Mouse (Mus musculus) thymus, postnatal 36 days (tissue): ENCODE results near the gene Ung.
A peak's percentile ranks its signal among the peaks of the same experiment; 100 is the strongest.

Experiments used
- DNase-seq, 2 experiments: peaks; one replicate each; pipeline ENCODE4 v3.0.0; 2022; ENCODE audit warnings: mixed read lengths in 2 of 2

Gene Ung

DNA sequence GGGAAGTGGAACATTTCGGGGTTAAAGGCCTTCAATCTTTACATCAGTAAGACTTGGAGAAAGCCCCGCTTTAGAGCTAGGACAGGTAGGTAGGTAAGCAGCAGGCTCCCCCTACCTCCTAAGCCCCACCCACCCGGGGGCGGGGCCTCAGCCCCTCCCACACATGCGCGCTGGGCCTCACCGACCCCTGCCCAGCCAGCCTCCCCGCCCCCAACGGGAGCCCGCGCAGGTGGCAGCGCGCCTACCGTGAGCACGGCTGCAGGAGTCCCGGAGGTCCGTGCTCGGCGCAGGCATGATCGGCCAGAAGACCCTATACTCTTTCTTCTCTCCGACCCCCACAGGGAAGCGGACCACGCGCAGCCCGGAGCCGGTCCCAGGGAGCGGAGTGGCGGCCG, at the start of gene Ung:
TSS of gene Ung (plus strand) at position 176 of the 395 bp plus-strand sequence.
- peak; percentile 80 to 81 for DNase-seq

DNA sequence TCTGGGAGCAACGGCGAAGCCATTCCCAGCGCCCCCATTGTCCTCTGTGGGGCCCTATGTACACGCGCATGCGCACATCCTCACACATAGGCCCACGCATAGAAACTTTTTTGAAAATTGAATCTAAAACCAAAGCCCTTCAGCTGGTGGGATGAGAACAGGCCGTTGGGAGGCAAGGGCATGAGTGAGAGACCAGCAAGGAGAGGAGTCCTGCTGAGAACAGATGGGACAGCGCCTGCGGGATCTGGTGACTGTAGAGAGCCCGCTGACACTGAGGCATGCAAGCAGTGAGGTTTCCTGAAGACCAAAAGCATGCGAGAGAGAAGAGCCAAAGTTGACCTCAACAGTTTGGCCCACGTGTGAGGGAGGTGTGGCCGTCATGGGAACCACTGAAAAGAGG, 44.7 kb upstream of the Ung start:
- DNase-seq: no peak

DNA sequence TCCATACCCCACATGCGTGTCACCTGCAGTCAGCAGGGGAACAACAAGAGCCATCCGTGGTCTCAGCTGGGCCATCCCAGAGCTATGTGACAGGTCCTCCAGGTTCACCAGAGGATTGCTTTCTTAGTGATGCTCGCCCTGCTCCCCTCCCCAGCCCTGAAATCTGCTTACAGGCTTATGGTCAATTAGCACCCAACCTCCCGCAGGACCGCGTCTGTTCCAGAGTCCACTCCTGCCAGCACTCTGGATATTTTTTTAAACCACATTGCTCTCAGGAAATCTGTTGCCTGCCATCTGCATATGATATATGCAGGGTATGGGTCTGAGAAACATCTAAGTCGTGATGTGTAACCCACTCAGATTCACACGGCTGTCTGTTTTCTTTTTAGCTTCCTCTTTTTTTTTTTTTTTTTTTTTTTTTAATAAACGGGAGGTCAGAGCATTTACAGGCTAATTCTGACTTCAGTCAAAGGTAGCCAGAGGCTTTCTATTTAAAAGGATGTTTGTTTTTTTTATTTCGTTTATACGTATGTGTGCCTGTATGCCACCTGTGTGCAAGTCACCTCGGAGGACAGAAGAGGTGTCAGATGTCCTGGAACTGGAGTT, 42.2 kb upstream of the Ung start:
- no peak for DNase-seq

DNA sequence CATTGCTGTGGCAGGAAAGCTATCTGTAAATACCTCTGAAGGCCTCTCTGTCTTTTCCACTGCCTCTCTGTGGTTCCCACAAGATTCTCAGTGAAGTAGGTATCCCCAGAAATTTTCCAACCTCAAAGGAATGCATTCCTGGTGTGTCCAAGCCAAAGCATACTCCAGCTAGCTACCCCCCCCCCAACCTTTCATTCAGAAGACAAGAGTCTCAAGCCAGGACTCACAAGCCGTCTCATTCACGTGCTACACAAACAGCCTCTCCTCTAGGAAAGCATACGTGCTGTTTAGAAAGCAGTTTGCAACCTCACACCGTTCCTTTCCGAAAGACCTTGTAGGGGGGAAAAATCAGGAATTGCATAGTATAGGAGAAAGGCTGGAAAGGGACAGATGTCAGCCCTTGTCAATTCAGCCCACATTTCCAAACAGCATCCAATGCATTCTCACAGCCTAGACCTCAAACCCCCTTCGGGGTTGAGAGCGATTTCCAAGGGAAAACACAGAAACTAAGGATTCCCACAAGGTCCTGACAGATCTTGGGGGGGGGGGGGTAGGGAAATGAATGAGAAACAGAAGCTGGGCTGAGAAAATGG, 39.7 kb upstream of the Ung start:
- DNase-seq: no peak

DNA sequence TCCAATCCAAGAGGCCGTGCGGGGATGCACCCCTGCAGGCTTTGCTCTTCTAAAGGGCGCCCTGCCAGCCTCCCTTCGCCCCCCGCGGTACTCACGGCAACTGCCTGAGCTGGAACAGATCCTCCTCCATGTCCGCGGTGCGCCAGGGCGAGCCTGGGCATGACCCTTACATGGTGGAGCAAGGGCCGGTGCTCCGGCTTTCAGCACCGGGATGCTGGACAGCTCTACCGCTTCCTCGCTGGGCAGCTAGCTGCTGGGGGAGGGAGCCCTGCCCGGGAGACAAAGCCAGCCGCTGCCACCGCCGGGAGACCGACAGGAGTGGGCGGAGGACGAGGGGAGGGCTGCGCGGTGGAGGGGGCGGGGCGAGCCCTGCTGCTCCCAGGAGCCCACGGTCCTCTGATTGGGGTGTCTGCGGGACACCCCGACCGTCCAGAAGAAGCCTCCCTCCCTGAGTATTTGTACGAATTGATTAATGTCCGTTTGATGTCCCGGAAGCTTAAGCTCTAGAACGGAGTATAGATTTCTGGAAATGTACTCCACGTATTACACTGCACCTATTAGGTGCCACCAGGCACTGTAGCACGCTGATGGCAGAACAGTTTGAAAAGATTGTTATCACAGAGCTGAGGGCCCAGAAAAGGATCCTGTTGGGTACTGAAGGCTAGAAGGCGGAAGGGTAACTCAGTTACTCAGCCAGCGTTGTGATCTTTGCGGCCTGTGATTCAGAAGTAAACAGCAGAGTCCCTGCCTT, 39.0 kb upstream of the Ung start, which contains the start of gene Svop:
TSS of gene Svop (minus strand) at position 514 of the 751 bp plus-strand sequence.
- DNase-seq: peak; percentile 27 to 48

DNA sequence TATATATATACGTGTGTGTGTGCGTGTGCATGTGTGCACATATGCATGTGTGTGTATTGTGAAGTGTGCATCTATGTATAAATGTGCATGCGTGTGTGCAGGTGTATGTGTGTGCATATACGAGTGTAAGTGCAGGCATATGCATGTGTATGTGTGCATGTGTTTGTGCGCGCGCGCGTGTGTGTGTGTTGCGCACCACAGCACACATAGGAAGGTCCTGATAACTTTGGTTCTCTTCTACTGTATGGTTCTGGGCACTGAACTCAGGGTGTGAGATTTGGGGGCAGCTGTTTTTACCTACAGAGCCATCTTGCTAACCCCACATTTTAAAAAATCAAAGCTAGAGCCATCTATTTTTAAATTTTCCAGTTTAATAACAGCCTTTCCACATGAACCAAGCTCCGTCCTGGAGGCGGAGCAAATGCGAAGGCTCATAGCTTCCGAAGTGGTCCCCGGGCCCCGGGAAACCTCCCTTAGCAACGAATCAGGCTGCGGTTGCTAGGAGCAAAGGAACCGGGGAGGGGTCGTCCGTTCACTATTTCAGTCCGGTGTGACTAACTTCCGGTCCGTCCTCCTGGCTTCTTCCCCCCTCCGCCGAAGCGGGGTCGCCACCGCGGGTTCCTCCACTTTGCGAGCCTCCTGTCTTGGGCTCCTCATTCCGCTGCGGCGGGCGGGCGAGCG, 30.3 kb upstream of the Ung start:
- peak; percentile 90 to 93 for DNase-seq

DNA sequence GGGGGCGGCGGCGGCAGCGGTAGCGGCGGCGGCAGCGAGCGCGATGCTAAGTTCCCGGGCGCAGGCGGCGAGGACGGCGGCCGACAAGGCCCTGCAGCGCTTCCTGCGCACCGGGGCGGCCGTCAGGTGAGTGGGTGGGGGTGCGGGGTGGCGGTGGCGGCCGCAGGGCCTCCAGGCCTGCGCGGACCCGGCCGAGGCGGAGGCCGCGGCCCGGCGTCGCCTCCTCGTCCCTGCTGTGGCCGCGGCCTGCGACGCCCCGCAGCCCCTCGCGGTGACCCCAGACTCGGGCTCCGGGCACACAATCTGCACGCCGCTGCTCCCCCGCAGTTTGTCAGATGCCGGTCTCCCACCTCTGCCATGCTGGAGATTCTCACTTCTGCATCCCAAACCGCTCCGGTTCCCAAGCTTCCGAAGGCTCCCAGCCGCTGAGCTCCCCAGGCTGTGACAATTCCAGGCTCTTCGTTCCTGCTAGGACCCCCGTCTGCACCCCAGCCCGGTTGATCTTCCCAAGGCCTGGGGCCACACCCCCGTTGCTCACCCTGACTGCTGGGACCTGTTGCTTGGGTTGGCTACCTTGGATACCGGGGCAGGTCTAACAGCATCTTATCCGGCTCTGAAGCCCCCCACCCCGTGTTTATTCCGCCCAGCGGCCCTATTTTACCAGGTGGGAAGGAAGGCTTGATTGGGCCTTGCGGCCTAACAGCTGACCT, 29.6 kb upstream of the Ung start:
- DNase-seq: no peak

DNA sequence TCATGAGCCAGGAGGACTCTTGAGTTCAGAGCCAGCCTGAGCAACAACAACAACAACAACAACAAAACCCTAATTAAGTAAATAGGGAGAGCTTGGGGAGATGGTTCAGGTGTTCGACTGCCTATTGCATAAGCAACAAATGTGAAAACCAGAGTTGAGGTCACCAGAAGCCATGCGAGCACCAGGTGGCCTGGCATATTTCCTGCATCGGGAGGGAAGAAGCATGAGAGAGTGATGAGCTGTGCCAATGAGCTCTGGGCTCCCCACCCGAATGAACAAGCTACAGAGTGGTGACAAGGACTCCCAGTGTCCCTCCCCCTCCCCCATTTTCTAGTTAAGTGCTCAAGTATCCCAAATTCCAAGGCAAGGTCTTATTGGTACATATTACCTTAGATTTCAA, 28.3 kb upstream of the Ung start:
- no peak for DNase-seq

DNA sequence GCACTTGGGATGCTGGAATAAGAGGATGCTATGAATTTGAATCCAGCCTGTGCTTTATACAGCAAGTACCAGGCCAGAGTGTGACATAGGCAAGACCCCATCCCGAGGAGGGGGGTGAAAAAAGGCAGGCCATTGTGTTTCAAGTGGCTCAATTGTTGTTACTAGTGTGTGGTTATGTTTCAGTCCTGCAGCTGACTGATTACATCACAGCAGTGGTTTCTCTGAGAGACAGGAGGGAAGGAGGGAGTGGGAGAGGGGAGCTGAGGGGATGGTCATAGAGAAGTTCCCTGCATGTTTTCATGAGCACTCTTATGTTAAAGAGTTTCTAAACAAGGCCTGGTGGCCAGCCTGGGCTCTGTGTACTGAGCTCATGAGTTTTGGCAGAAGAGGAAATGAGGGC, 27.4 kb upstream of the Ung start:
- DNase-seq: no peak

DNA sequence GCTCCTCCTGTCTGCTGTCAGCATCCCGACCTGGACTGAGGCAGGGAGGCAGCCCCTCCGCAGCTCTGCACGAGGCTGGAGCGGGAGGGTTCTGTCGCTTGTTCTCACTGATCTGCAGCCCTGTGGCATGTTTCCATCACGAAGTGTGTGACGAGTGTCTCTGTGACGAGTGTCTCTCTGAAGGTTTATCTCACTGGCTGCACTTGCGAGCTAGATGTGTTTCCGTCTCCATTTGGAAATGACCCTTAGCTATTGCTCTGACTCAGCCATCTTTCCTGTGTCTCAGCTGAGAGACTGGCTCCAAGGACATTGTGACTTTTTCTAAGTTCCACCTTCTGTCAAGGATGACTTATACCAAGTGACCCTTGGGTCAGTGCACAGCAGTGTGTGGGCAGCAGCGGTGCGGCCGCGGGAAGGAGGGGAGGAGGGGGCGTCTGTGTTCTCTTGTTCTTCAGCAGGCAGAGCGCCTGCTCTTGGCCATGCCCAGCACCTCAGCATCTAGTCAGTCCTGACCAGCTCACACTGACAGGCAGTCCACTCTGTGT, 23.7 kb upstream of the Ung start:
- no peak for DNase-seq

DNA sequence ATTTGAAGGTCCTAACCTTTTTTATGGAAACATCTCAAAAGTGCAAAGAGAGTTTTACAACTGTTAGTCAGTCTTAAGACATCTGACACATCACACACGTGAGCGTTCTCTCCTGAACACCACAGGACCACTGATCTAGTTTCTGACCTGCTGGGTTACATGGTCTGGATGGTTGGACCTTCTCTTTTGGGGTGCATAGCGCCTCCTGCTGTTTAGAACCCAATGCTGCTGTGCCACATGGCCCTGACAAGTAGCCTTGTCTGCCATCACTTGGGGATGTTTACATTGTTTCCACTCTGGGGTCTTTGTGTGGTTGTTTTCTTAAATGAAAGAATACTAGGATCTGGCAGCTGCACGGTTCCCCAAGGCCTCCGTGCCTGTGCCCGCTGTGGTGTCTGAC, 16.9 kb upstream of the Ung start:
- no peak for DNase-seq

DNA sequence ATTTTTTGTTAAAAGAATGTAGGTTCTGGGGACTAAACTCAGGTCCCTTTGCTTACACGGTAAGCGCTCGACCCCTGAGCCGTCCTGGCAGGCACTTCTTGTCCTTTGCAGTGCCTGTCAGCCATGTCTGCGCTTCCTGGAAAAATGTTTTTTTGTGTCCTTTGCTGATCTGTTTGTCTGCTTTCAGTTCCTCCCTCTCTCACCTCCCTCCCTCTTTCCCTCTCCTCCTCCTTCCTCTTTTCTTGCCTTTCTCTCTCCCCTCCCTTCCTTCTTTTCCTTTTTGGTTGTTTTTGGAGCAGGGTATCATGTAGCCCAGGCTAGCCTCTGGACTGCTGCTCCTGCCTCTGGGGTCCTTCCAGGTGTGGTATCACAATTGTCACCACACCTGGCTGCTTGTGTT, 15.2 kb upstream of the Ung start:
- DNase-seq: no peak

DNA sequence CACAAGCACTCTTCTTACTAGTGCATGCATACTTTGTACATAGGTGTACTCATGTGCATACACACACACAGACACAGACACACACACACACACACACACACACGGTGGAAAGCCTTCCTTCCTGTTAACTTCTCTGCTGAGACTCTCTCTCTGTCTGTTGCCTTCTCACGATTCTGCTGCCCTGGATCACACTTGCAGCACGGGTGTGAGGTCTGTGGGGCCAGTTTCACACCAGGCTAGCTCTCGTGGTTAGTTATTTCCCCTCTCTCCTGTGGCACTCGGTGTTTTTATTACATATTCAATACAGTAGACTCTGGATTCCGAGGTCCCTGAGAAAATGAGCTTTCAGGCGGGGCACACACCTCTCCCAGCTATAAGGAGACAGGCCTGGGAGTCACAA, 13.6 kb upstream of the Ung start:
- DNase-seq: no peak

DNA sequence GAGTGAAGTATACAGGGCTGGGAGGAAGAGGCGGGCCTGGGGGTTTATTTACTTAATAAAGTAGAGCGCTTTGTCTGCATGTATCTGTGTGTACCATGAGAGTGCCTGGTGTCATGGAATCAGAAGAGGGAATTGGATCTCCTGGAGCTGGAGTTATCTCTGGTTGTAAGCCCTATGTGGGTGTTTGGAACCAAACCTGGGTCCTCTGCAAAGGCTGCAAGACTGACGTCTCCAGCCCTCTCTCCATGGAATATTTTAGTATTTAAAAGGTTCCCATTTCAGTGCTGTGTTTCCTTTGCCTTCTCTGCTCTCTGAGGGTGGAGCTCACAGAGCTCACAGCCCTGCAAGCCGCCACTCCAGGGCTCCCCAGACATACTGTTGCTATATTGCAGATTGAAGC, 10.4 kb upstream of the Ung start:
- DNase-seq: no peak

DNA sequence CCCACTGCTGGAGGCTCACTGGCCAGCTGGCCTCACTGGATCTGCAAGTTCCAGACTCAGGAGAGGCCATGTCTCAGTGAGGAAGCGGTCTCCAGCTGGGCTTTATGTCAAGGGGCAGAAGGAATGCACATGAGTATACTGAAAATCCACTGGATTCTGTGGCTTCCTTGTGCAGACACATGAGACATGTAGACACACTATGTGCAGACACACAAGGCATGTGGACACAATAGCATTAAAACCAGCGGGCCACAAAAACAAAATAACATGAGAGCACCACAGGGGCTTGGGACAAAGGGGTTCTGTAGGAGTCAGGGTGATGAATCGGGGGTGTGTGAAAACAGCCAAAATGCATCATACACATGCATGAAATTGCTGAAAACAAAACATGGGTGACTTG, 4.2 kb upstream of the Ung start:
- no peak for DNase-seq

DNA sequence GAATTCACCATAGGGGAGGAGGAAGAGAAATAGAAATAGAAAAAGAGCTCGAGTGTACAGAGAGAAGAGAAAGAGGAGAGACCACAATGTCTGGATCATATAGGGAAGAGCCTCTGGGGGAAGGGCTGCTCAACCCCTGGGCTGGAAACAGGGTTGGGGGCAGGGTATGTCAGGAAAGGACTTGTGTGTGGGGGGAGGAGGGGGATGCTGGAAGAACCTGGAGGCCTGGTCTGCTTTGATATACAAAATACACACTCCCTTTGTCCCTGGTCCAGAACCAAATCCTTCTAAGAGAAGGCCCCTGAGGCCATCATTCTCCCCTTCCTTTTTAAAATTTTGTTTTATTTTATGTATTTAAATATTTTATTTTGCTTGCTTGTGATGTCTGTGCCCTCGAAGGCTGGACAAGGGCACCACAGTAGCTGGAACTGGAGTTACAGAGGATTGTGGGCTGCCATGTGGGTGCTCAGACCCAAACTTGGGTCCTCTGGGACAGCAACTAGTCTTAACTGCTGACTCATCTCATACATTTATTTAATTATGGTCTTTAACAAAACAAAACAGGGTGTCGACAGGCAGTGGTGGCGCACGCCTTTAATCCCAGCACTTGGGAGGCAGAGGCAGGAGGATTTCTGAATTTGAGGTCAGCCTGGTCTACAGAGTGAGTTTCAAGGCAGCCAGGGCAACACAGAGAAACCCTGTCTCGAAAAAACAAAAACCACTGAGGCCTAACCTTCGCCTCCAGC, 3.5 kb upstream of the Ung start:
- no peak for DNase-seq

DNA sequence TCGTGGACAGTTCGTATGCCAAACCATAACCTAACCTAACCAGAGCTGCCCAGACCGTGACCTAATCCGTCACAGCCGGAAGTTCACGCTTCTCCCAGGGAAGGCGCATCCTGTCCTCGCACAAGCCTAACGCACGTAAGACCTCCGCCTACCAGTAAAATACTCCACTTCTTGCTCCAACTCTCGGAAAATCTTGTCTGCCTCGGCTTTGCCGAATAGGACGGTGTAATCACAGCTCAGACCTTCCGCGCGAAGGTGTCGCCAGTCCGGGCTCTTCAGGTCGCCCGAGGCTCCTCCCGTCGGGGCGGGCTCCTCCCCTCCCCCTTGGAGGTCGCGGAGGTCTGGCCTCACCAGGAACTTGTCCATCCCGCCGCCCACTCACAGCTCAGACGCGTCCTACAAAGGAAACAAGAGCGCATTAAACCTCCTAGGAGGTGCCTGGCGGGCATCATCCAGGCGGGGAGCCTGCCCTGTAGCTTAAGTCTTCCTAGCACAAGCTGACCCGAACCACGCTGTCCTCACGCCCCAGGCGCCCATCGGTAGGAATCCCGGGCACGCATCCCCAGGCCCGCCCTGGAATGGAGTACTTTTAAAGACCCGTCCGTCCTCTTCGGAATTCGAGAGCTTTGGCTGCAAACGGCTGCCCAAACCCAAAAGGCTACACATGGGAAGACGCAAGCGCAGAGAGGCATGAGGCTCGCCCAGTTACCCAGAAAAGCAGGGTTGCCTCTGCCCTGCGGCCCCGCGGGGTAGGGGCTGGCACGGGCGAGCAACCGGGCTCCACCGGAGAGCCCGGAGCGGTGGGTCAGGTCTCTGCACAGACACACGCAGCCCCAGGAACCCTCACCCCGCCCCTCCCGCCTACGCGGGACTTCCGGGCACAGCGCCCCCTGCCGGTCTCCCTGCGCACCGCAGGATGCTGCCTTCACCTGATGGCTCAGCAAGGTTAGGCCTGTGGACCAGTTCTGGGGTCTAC, 2.5 kb upstream of the Ung start, which contains the start of gene Alkbh2:
TSS of gene Alkbh2 (minus strand) at position 845 of the 976 bp plus-strand sequence.
- peak; percentile 86 to 90 for DNase-seq

DNA sequence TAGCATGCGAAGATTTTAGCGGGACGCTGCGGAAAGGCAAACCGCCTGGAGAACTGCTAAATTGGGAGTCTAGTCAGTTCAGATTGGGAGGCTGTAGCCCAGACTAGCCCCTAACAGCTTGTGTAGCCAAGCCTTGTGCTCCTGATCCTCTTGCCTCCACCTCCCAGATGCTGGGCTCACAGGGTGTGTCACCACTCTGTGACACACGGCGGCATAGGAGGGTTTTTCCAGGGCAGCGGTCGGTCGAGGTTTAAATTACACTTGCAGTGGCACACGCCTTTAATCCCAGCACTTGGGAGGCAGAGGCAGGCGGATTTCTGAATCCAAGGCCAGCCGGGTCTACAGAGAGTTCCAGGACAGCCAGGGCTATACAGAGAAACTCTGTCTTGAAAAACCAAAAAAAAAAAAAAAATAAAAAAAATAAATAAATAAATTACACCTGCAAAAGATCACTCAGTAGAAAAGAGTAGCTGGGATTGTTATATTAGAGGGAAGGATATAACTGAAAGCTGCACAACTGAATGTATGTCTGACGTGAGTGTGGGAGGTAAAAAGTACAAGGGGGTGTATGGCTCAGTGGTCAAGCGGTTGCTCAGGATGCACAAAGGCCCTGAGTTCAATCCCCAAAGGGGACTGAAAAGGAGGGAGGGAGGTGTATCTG, 506 bp upstream of the Ung start:
- DNase-seq: no peak

DNA sequence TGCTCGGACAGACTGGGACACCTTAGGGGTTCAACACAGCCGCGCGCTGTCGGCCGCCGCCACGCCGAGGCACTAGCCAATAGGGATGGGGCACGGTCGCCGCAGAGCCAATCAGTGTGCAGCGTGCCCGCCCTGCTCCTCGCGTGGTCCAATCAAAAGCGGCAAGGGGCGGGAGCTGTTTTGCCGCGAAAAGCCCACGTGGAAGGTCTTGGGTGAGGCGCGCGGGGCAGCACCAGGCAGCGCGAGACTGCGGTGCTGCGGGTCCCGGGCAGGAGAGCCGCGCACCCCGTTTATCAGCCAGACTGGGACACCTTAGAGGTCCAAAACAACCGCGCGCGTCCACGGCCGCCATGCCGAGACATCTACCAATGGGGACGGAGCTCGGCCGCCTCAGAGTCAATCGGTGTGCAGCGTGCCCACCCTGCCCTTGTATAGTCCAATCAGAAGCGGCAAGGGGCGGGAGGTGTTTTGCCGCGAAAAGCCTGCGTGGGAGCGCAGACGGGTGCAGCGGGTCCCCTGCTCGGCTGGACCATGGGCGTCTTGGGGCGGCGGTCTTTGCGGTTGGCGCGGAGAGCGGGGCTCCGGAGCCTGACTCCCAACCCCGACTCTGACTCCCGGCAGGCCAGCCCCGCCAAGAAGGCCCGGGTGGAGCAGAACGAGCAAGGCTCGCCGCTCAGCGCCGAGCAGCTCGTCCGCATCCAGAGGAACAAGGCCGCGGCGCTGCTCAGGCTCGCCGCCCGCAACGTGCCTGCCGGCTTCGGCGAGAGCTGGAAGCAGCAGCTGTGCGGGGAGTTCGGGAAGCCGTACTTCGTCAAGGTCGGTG, 723 bp downstream of the Ung start:
- peak; percentile 91 to 93 for DNase-seq
